Mouse (Mus musculus): ENCODE data around the gene Ncmap.

GRCm38 (mm10) chr4:135353066-135353793 lies 44.8 kb downstream of the Ncmap start, which contains the start of gene Srrm1:
- TF ChIP-seq CTCF (IDR thresholded peaks at IDR 0.05; ENCODE audit: insufficient read depth, low read depth, low read length) (no peak), POLR2A (IDR thresholded peaks at IDR 0.05; ENCODE audit: insufficient read depth, low read depth, low read length) (peak; percentile 67; the same call in 1 of the 2 replicates)

Measured in olfactory bulb, adult 2 months (tissue).